Mouse (Mus musculus) kidney, adult 18-20 months (tissue): ENCODE measurements around the gene Srsf9.
"Not testable (repeated sequence)": the region's sequence is repeated elsewhere in the genome, so short reads cannot be mapped to it uniquely, and the experiment has no call there.

ENCODE experiments used
- DNase-seq: peaks from one replicate; pipeline ENCODE4 v3.0.0; 2021

Gene Srsf9

GRCm38 (mm10) chr5:115374204-115374820 lies 47.3 kb downstream of the Srsf9 start:
- DNase-seq = no peak

DNA sequence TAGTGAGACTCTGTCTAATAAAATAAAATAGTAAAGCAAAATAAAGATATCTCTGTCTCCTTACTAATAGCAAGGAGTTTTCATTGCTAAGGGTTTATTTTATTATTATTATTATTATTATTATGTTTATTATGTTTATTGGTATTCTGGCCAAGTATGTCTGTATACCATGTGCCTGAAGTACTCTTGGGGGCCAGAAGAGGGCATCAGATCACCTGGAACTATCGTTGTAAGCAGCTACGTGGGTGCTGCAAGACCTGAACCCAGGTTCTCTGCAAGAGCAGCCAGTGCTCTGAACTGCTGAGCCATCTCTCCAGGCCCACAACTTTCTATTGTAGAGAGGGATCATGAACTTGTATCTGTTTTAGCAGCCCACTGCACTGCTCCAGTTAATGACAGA lies 48.5 kb downstream of the Srsf9 start:
- DNase-seq = no peak

- DNase-seq = not testable (repeated sequence)
These were observed 51.9 kb downstream of the Srsf9 start for GRCm38 (mm10) chr5:115378882-115379281.
